Mouse (Mus musculus): Measurements from ENCODE around the gene Spryd4.

- no peak for TF ChIP-seq CTCF (IDR thresholded peaks at IDR 0.05; ENCODE audit: low read depth, low read length)
- TF ChIP-seq GATA1 (IDR thresholded peaks at IDR 0.05; ENCODE audit: borderline replicate concordance, low read length) = no peak
These were observed 3.4 kb upstream of the Spryd4 start for GRCm38 (mm10) chr10:128214981-128215380.
